In genomic region chr2:103102595-103102994, GRCm38 (mm10) we compare ENCODE assay signal across 27 mouse cellular contexts.
"Had no signal": no experiment of that assay in that cellular context is flagged by ENCODE, and none has a peak within 500 bp of the region (broad histone marks: within the 10 kb centered on the region; RNA-seq: fewer than 3 reads in every experiment).

No protein-coding gene starts in this region.

- H3K9me3 ChIP-seq: embryonic facial prominence, embryonic 12.5 days; embryonic facial prominence, embryonic 13.5 days; embryonic facial prominence, embryonic 15.5 days; forebrain, embryonic 10.5 days; forebrain, embryonic 12.5 days; forebrain, embryonic 13.5 days; forebrain, embryonic 15.5 days had no signal

- H3K27me3 ChIP-seq: embryonic facial prominence, embryonic 12.5 days; embryonic facial prominence, embryonic 13.5 days; embryonic facial prominence, embryonic 15.5 days; forebrain, embryonic 12.5 days; forebrain, embryonic 13.5 days; forebrain, embryonic 15.5 days had no signal

- H3K4me3 ChIP-seq: embryonic facial prominence, embryonic 12.5 days; embryonic facial prominence, embryonic 13.5 days; embryonic facial prominence, embryonic 15.5 days; erythroblast, embryonic 14.5 days; forebrain, embryonic 10.5 days; forebrain, embryonic 12.5 days; forebrain, embryonic 13.5 days; forebrain, embryonic 15.5 days; gastrocnemius, adult 2 months; heart, adult 2 months had no signal

- ATAC-seq: forebrain, embryonic 13.5 days; forebrain, embryonic 14.5 days; forebrain, embryonic 15.5 days; forebrain, embryonic 16.5 days; forebrain, postnatal 0 days had no signal

- DNase-seq: cerebellum, adult 2 months; cerebellum, adult 8-10 months; cerebellum, adult 9-10 months; cerebellum, adult 9-11 months; cerebellum, postnatal 14 days; cerebellum, postnatal 25 days; cerebellum, postnatal 36 days; embryo, embryonic 11 days; forebrain, postnatal 0 days; gastrocnemius, adult 2 months; gastrocnemius, postnatal 10 days; gastrocnemius, postnatal 14 days; gastrocnemius, postnatal 25 days; gastrocnemius, postnatal 36 days; heart, adult 11 months; heart, adult 18-20 months; heart, adult 2 months had no signal

- H3K27ac ChIP-seq: embryonic facial prominence, embryonic 12.5 days; embryonic facial prominence, embryonic 13.5 days; embryonic facial prominence, embryonic 15.5 days; forebrain, embryonic 10.5 days; forebrain, embryonic 12.5 days; forebrain, embryonic 13.5 days; forebrain, embryonic 15.5 days; gastrocnemius, adult 2 months; heart, adult 2 months had no signal

- H3K4me2 ChIP-seq: embryonic facial prominence, embryonic 12.5 days; embryonic facial prominence, embryonic 13.5 days; embryonic facial prominence, embryonic 15.5 days; forebrain, embryonic 12.5 days; forebrain, embryonic 13.5 days; forebrain, embryonic 15.5 days had no signal

- H3K9ac ChIP-seq: embryonic facial prominence, embryonic 12.5 days; embryonic facial prominence, embryonic 13.5 days; embryonic facial prominence, embryonic 15.5 days; forebrain, embryonic 12.5 days; forebrain, embryonic 13.5 days; forebrain, embryonic 15.5 days; forebrain, postnatal 0 days had no signal

- H3K4me1 ChIP-seq: embryonic facial prominence, embryonic 12.5 days; embryonic facial prominence, embryonic 15.5 days; forebrain, embryonic 10.5 days; forebrain, embryonic 12.5 days; forebrain, embryonic 13.5 days; forebrain, embryonic 15.5 days had no signal

- H3K36me3 ChIP-seq: embryonic facial prominence, embryonic 12.5 days; embryonic facial prominence, embryonic 13.5 days; embryonic facial prominence, embryonic 15.5 days; forebrain, embryonic 10.5 days; forebrain, embryonic 12.5 days; forebrain, embryonic 15.5 days had no signal
